Mouse (Mus musculus): Measurements from ENCODE around the gene Polr2m. TPM values are rescaled to one million over a fixed set of nuclear protein-coding genes. Genes with fewer than 3 reads are reported as not detected.
"Not testable (repeated sequence)": the region's sequence is repeated elsewhere in the genome, so short reads cannot be mapped to it uniquely, and the experiment has no call there.

The Polr2m gene
- total RNA-seq (2021) = 100 to 1,000 TPM; 208 to 216 TPM
- long read RNA-seq, experiment 1, transcript Polr2m-201 (4 exons, 2,200 nt) = major isoform, 518 of 548 reads
- long read RNA-seq, experiment 1, transcript Polr2m-202 (4 exons, 2,138 nt) = minor isoform, 8 of 548 reads
- long read RNA-seq, experiment 1, partial matches to known transcripts = 16 of 548 reads
- long read RNA-seq, experiment 1, other reads (novel, unspliced or antisense) = 6 of 548 reads
- long read RNA-seq, experiment 2, transcript Polr2m-201 (4 exons, 2,200 nt) = major isoform, 562 of 589 reads
- long read RNA-seq, experiment 2, transcript Polr2m-202 (4 exons, 2,138 nt) = minor isoform, 9 of 589 reads
- long read RNA-seq, experiment 2, partial matches to known transcripts = 9 of 589 reads
- long read RNA-seq, experiment 2, other reads (novel, unspliced or antisense) = 9 of 589 reads

- peak; percentile 84 to 95 for DNase-seq (ENCODE audit: low spot score in 2 of 2)
These were observed at the start of gene Polr2m for GRCm38 (mm10) chr9:71485475-71486094. Gene Polr2m, minus strand, starts transcription at chr9:71485935.

GRCm38 (mm10) chr9:71535036-71535435 lies 49.3 kb upstream of the Polr2m start:
- DNase-seq (ENCODE audit: low spot score in 2 of 2) = no peak

GRCm38 (mm10) chr9:71529960-71530359 lies 44.2 kb upstream of the Polr2m start:
- no peak for DNase-seq (ENCODE audit: low spot score in 2 of 2)

GRCm38 (mm10) chr9:71527438-71527837 lies 41.7 kb upstream of the Polr2m start:
- no peak for DNase-seq (ENCODE audit: low spot score in 2 of 2)

- DNase-seq (ENCODE audit: low spot score in 2 of 2) = no peak
These were observed 38.2 kb upstream of the Polr2m start for GRCm38 (mm10) chr9:71523901-71524300.

- DNase-seq (ENCODE audit: low spot score in 2 of 2) = no peak
These were observed 34.1 kb upstream of the Polr2m start for GRCm38 (mm10) chr9:71519836-71520235.

GRCm38 (mm10) chr9:71517487-71517886 lies 31.8 kb upstream of the Polr2m start:
- no peak for DNase-seq (ENCODE audit: low spot score in 2 of 2)

- no peak for DNase-seq (ENCODE audit: low spot score in 2 of 2)
These were observed 30.1 kb upstream of the Polr2m start for GRCm38 (mm10) chr9:71515862-71516261.

GRCm38 (mm10) chr9:71513566-71513965 lies 27.8 kb upstream of the Polr2m start:
- DNase-seq (ENCODE audit: low spot score in 2 of 2) = no peak

GRCm38 (mm10) chr9:71512899-71513298 lies 27.2 kb upstream of the Polr2m start:
- DNase-seq (ENCODE audit: low spot score in 2 of 2) = no peak

- no peak for DNase-seq (ENCODE audit: low spot score in 2 of 2)
These were observed 12.9 kb upstream of the Polr2m start for GRCm38 (mm10) chr9:71498391-71499182.

- no peak for DNase-seq (ENCODE audit: low spot score in 2 of 2)
These were observed 10.9 kb upstream of the Polr2m start for GRCm38 (mm10) chr9:71496637-71497036.

- no peak for DNase-seq (ENCODE audit: low spot score in 2 of 2)
These were observed 8.0 kb upstream of the Polr2m start for GRCm38 (mm10) chr9:71493771-71494170.

- no peak for DNase-seq (ENCODE audit: low spot score in 2 of 2)
These were observed 6.7 kb upstream of the Polr2m start for GRCm38 (mm10) chr9:71492296-71493025.

- no peak for DNase-seq (ENCODE audit: low spot score in 2 of 2)
These were observed 4.3 kb upstream of the Polr2m start for GRCm38 (mm10) chr9:71490076-71490475.

GRCm38 (mm10) chr9:71486127-71486526 lies 392 bp upstream of the Polr2m start:
- DNase-seq (ENCODE audit: low spot score in 2 of 2) = no peak

- no peak for DNase-seq (ENCODE audit: low spot score in 2 of 2)
These were observed 762 bp downstream of the Polr2m start for GRCm38 (mm10) chr9:71484871-71485474.

- not testable (repeated sequence) for DNase-seq (ENCODE audit: low spot score in 2 of 2)
These were observed 1.9 kb downstream of the Polr2m start for GRCm38 (mm10) chr9:71483872-71484271.

GRCm38 (mm10) chr9:71480305-71480704 lies 5.4 kb downstream of the Polr2m start:
- no peak for DNase-seq (ENCODE audit: low spot score in 2 of 2)

GRCm38 (mm10) chr9:71479413-71479812 lies 6.3 kb downstream of the Polr2m start:
- DNase-seq (ENCODE audit: low spot score in 2 of 2) = no peak

- no peak for DNase-seq (ENCODE audit: low spot score in 2 of 2)
These were observed 7.1 kb downstream of the Polr2m start for GRCm38 (mm10) chr9:71478596-71478995.

Data from gastrocnemius, postnatal 4 days (tissue).